Mouse (Mus musculus) hindbrain, embryonic 14.5 days (tissue): Measurements from ENCODE around the gene Pdcd1lg2. TPM values are rescaled to one million over a fixed set of nuclear protein-coding genes. Genes with fewer than 3 reads are reported as not detected.

Experiments used
- ATAC-seq: fragments of 200-750 bp; cut with Nextera tagmentation; 2 replicates; pipeline ENCODE4 v1.8.0; 2017; ENCODE audit warnings: moderate number of reproducible peaks, mild to moderate bottlenecking, moderate TSS enrichment, moderate library complexity; ENCODE audit not compliant: low FRiP score
- DNase-seq: peaks from one replicate; pipeline ENCODE4 v3.0.0-alpha.2; 2015; ENCODE audit warnings: low spot score
- H3K27ac ChIP-seq: fragments of 300-500 bp; sonication (generic); 2 replicates; pipeline ENCODE4 v1.5.1; 2014; ENCODE audit warnings: mild to moderate bottlenecking, moderate library complexity
- H3K27me3 ChIP-seq: fragments of 300-500 bp; sonication (generic); 2 replicates; pipeline ENCODE4 v1.6.1; 2014; ENCODE audit warnings: mild to moderate bottlenecking, low read length, mixed read lengths; ENCODE audit not compliant: control insufficient read depth, insufficient read depth
- H3K36me3 ChIP-seq: fragments of 300-500 bp; sonication (generic); replicated peaks from 2 replicates; pipeline ENCODE4 v1.6.1; 2014; ENCODE audit not compliant: control insufficient read depth, insufficient read depth
- H3K4me1 ChIP-seq: fragments of 300-500 bp; sonication (generic); replicated peaks from 2 replicates; pipeline ENCODE4 v1.6.1; 2014; ENCODE audit warnings: antibody characterized with exemption, low read length, mixed read lengths; ENCODE audit not compliant: control insufficient read depth, insufficient read depth
- H3K4me2 ChIP-seq: fragments of 300-500 bp; sonication (generic); replicated peaks from 2 replicates; pipeline ENCODE4 v1.6.1; 2014; ENCODE audit warnings: mild to moderate bottlenecking, moderate library complexity
- H3K4me3 ChIP-seq: fragments of 300-500 bp; sonication (generic); replicated peaks from 2 replicates; pipeline ENCODE4 v1.5.1; 2014; ENCODE audit warnings: mild to moderate bottlenecking, low read length
- H3K9ac ChIP-seq: fragments of 300-500 bp; sonication (generic); 2 replicates; pipeline ENCODE4 v1.6.1; 2014
- H3K9me3 ChIP-seq: fragments of 300-500 bp; sonication (generic); 2 replicates; pipeline ENCODE4 v1.6.1; 2016; ENCODE audit warnings: low read length; ENCODE audit not compliant: control insufficient read depth
- WGBS: fragments of 180-500 bp; shearing (Covaris S2); extraction: QIAGEN DNeasy Blood & Tissue Kit; methylation state at CpG from one replicate; pipeline ENCODE4 v1.1.7; 2014; 5-methylcytosine and 5-hydroxymethylcytosine counted together
- polyA plus RNA-seq: library from polyadenylated mRNA; unstranded; fragments of >200 nt; fragmentation: Nextera tagmentation; extraction: Ambion mirVana; gene quantifications from 2 replicates; pipeline ENCODE4 v1.2.1, GENCODE M21; 2014

Gene Pdcd1lg2
- polyA plus RNA-seq, 1 experiment from 2014 or later: 0.15 TPM

DNA sequence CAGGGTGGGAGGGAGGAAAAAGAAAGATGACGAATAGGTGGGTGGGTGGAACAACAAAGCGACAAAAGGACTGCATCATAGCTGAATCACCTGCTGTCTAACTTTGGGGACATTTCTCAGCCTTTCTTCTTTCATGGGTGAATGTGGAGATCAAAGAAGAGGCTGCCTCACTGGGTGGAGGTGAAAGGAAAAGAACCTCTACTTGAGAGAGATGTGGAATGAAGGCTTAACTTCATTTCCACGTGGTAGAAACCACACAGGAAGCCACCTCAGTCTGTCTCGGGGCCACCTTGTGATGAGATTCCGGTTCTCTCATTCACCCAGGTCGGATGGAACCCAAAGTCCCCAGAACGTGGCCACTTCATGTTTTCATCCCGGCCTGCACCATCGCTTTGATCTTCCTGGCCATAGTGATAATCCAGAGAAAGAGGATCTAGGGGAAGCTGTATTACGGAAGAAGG lies 43.5 kb downstream of the Pdcd1lg2 start:
- H3K9ac ChIP-seq: no peak overlapping the region
- no peak for ATAC-seq
- WGBS: 86% methylated on average over 10 of the region's 10 CpGs
- no peak overlapping the region for H3K27ac ChIP-seq
- DNase-seq: no peak
- H3K27me3 ChIP-seq: no peaks in the 10 kb centered on the region
- no peaks in the 10 kb centered on the region for H3K36me3 ChIP-seq
- no peaks in the 10 kb centered on the region for H3K4me1 ChIP-seq
- no peaks in the 10 kb centered on the region for H3K9me3 ChIP-seq
- H3K4me3 ChIP-seq: no peak overlapping the region
- H3K4me2 ChIP-seq: no peak overlapping the region

DNA sequence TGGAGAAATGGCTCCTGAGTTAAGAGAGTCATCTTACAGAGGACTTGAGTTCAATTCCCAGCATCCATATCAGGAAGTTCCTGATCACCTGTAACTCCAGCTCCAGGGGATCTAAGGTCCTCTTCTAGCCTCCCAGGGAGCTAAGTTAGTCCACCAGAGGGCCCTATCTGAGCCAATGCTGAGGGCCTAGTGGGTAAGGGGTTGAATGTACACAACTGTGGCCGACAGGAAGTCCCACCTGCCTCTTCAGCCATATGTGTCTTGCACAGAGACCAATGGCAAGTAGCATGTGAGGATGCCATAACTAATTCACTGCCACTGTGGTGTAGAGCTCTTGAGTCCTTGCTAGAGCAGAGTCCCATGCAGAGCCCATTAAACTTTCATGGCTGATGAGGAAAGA lies 44.4 kb downstream of the Pdcd1lg2 start:
- H3K4me2 ChIP-seq: no peak overlapping the region
- no peaks in the 10 kb centered on the region for H3K4me1 ChIP-seq
- H3K4me3 ChIP-seq: no peak overlapping the region
- H3K9ac ChIP-seq: no peak overlapping the region
- no peak for DNase-seq
- no peaks in the 10 kb centered on the region for H3K27me3 ChIP-seq
- no peaks in the 10 kb centered on the region for H3K36me3 ChIP-seq
- no peak overlapping the region for H3K27ac ChIP-seq
- WGBS: 77% methylated on average over 1 of the region's 1 CpGs
- ATAC-seq: no peak
- H3K9me3 ChIP-seq: no peaks in the 10 kb centered on the region

DNA sequence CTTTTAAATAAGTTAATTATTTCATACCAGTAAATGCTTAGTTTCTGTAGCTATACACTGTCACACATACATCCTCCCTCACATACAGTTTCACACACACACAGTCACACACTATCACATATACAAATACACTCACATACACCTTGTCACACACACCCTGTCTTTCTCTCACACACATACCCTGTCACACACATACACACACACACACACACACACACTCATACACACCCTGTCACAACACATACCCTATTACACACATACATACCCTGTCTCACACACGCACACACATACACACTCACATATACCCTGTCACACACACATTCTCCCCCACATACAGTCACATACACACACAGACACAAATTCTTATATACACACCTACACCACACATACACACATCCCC lies 47.3 kb downstream of the Pdcd1lg2 start:
- WGBS: 96% methylated on average over 1 of the region's 1 CpGs
- Histone ChIP-seq H3K27me3 (no peaks in the 10 kb centered on the region), H3K9me3 (no peaks in the 10 kb centered on the region), H3K27ac (no peak overlapping the region), H3K4me2 (no peak overlapping the region), H3K4me1 (no peaks in the 10 kb centered on the region), H3K36me3 (no peaks in the 10 kb centered on the region), H3K9ac (no peak overlapping the region), H3K4me3 (no peak overlapping the region)
- no peak for DNase-seq
- ATAC-seq: no peak

DNA sequence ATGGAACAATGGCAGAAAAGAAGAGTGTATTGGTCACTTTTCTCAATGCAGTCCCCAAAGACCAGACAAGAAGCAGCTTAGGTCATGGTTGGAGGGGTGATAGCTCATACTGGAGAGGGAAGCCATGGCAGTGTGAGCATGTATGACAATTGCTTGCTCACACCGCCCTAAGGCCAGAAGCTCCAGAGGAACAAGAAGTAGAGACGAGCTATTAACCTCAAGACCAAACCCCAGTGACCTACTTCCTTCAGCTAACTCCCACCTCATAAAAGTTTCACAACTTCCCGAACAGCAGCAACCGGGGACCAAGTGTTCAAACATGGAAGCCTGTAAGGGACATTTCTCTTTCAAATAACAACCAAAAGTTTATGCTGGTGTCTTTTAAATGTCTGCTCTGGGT lies 51.7 kb downstream of the Pdcd1lg2 start:
- WGBS: 96% methylated on average over 4 of the region's 4 CpGs
- no peak overlapping the region for H3K27ac ChIP-seq
- no peak overlapping the region for H3K9ac ChIP-seq
- H3K4me1 ChIP-seq: no peaks in the 10 kb centered on the region
- no peak overlapping the region for H3K4me2 ChIP-seq
- ATAC-seq (no peak), DNase-seq (no peak)
- no peaks in the 10 kb centered on the region for H3K9me3 ChIP-seq
- H3K36me3 ChIP-seq: no peaks in the 10 kb centered on the region
- no peaks in the 10 kb centered on the region for H3K27me3 ChIP-seq
- no peak overlapping the region for H3K4me3 ChIP-seq

DNA sequence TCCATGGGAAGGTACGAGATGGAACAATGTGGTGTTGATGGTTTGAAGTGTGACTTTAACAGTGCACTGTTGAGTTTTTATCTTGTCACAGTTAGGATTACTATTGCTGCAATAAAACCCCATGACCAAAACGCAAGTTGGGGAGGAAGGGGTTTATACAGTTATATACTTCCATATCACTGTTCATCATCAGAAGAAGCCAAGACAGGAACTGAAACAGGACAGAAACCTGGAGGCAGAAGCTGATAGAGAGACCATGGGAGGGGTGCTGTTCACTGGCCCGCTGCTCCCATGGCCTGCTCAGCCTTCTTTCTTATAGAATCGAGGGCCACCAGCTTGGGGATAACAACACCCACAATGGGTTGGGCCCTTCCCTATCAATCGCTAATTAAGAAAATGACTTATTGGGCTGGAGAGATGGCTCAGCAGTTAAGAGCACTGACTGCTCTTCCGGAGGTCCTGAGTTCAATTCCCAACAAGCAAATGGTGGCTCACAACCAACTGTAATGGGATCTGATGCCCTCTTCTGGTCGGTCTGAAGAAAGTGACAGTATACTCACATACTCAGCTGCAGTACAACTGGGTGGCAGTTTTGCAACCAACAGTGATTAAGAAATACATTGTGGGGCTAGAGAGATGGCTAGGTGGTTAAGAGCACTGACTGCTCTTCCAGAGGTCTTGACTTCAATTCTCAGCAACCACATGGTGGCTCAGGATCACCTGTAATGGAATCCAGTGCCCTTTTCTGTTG lies 53.1 kb downstream of the Pdcd1lg2 start:
- H3K4me1 ChIP-seq: no peaks in the 10 kb centered on the region
- H3K4me2 ChIP-seq: no peak overlapping the region
- H3K27me3 ChIP-seq: no peaks in the 10 kb centered on the region
- H3K27ac ChIP-seq: no peak overlapping the region
- no peak overlapping the region for H3K9ac ChIP-seq
- 96% methylated on average over 7 of the region's 7 CpGs for WGBS
- ATAC-seq: no peak
- DNase-seq: no peak
- H3K4me3 ChIP-seq: no peak overlapping the region
- no peaks in the 10 kb centered on the region for H3K9me3 ChIP-seq
- H3K36me3 ChIP-seq: no peaks in the 10 kb centered on the region

DNA sequence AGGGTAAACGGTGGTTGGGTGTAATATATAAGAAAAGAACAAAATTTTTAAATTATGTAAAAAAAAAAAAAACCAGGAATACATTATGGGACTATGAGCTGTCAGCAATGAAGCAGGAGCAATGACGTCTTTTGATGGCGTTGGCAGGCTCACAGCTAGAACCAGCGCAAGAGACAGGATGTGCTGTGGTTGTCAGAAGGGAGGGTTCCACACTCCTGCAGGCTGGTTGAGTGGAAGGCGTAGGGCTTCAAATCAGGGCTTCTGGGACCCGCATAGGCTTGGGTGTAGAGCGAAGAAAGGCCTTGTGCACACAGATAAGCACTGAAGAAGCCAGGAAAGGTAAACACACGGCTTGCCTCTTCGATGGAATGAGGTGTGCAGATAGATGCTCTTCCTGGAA lies 56.1 kb downstream of the Pdcd1lg2 start:
- ATAC-seq (no peak), DNase-seq (no peak)
- H3K4me1 ChIP-seq: 0 out of 2 replicates have a peak, but pooled peaks cover 3% of the 10 kb centered on the region
- H3K27ac ChIP-seq: no peak overlapping the region
- WGBS: 89% methylated on average over 9 of the region's 9 CpGs
- H3K9ac ChIP-seq: no peak overlapping the region
- H3K4me2 ChIP-seq: no peak overlapping the region
- H3K36me3 ChIP-seq: no peaks in the 10 kb centered on the region
- no peaks in the 10 kb centered on the region for H3K27me3 ChIP-seq
- H3K4me3 ChIP-seq: no peak overlapping the region
- no peaks in the 10 kb centered on the region for H3K9me3 ChIP-seq

DNA sequence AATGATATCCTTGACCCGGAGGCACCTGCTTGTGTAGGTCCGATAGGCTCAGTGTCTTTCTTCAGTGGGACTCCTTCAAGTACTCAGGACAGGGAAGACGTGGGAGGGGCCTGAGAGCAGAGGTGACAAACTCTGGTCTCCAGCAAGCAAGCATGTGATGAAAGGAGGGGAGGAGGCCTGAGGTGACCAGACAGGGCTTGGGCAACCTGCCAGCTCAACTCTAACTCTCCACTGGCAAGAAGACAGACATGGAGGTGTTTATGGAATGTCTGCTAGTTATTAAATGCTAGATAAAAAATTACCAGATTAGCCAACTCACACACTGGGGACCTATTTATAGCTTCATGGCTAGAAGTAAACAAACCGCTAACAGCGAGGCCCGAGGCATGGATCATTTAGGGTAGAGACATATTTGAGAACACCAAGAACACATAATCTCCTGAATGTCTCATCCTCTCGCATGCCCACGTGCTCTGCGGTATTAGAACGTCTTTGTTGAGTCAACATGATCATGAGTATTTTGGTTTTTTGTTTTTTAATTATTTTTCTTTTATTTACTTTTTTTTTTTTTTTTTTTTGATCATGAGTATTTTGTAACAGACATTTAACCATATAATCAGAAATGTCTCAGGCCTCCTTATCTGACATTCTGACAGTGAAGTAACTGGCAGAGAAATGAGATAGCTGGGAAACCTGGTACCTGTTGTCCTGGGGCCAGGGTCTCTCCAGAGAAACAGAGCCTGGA lies 58.4 kb downstream of the Pdcd1lg2 start:
- H3K4me1 ChIP-seq: 0 out of 2 replicates have a peak, but pooled peaks cover 3% of the 10 kb centered on the region
- H3K9ac ChIP-seq: no peak overlapping the region
- no peaks in the 10 kb centered on the region for H3K9me3 ChIP-seq
- H3K27ac ChIP-seq: no peak overlapping the region
- no peak overlapping the region for H3K4me2 ChIP-seq
- ATAC-seq (no peak), DNase-seq (no peak)
- H3K36me3 ChIP-seq: no peaks in the 10 kb centered on the region
- no peak overlapping the region for H3K4me3 ChIP-seq
- no peaks in the 10 kb centered on the region for H3K27me3 ChIP-seq
- 82% methylated on average over 10 of the region's 10 CpGs for WGBS

DNA sequence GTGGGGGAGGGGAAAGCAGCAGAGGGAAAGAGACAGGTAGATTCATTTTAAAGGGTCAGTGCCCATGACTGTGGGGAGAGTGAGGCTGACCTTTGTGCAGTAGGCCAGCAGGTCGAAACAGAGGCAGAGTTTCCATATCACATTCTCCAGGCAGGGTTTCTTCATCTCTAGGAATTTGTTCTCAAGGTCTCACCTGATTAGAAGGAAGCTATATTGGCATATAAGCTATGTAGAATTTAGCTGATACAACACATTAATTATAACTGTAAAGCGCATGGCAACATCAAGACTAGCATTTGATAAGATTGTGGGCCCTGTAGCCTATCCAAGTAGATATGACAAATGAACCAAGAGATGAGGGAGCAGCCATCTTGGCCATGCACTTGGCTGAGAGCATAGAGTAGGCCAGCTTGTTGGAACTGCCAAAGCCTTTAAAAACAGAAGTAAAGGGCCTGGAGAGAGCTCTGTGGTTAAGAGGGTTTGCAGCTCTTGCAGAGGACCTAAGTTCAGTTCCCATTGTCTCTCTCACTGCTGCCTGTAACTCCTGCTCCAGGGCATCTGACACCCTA lies 59.1 kb downstream of the Pdcd1lg2 start:
- WGBS: 97% methylated on average over 2 of the region's 2 CpGs
- no peaks in the 10 kb centered on the region for H3K36me3 ChIP-seq

DNA sequence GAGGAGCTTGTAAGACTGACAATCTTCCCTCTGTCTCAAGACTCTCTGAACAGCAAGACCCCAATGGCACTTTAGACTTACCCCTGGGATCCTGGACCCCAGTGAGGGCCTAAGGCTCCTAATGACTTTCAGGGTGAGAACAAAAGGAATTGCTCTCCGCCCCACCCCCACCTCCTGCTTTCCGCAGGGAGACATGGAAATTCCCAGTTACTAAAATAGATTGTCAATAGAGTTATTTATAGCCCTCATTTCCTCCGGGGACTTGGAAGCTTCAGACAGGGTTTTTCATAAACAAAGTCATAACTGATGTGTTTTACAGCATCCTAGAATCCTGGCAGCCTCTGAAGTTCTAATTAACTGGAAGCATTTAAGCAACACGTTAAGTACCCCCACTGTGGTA lies 59.9 kb downstream of the Pdcd1lg2 start:
- WGBS: 21% methylated on average over 4 of the region's 4 CpGs
- no peaks in the 10 kb centered on the region for H3K9me3 ChIP-seq
- ATAC-seq: no peak
- no peak overlapping the region for H3K27ac ChIP-seq
- no peak overlapping the region for H3K4me3 ChIP-seq
- H3K27me3 ChIP-seq: no peaks in the 10 kb centered on the region
- no peaks in the 10 kb centered on the region for H3K36me3 ChIP-seq
- DNase-seq: peak; percentile 30
- H3K4me1 ChIP-seq: 0 out of 2 replicates have a peak, but pooled peaks cover 3% of the 10 kb centered on the region
- no peak overlapping the region for H3K4me2 ChIP-seq
- no peak overlapping the region for H3K9ac ChIP-seq

More for the DNA sequence above, 59.1 kb downstream of the Pdcd1lg2 start:
- no peak overlapping the region for H3K27ac ChIP-seq
- ATAC-seq: no peak
- H3K4me1 ChIP-seq: 0 out of 2 replicates have a peak, but pooled peaks cover 3% of the 10 kb centered on the region
- no peaks in the 10 kb centered on the region for H3K27me3 ChIP-seq
- H3K4me2 ChIP-seq: no peak overlapping the region
- no peaks in the 10 kb centered on the region for H3K9me3 ChIP-seq
- no peak for DNase-seq
- H3K4me3 ChIP-seq: no peak overlapping the region
- no peak overlapping the region for H3K9ac ChIP-seq
